9 mouse cellular contexts compared by ENCODE assay signal in the genomic region with DNA sequence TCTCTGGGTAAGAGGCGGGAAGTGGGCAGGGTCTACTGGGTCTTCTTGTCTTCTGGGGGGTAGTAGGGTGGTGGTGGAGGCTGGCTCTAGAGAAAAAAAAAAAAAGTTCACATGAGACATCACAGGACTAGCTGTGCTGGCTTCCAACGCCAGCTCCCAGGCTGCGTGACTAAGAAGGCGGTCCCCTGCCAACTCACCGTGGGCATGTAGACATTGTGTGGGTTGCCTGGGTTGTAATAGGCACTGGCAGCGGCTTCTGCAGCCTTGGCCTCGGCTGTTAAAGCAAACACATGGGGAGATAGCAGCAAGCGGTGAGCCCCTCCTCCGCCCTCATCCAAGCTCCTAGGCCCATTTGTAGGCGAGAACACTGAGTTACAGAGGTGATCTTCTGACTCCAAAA. TPM values are rescaled to one million over a fixed set of nuclear protein-coding genes. Genes with fewer than 3 reads are reported as not detected.
A peak's percentile ranks its signal among the peaks of the same experiment; 100 is the strongest.
DNase-seq lines count a peak whose midpoint lies in the region; ATAC-seq and TF ChIP-seq lines count a peak whose summit lies in the region.
"Had no signal": no experiment of that assay in that cellular context is flagged by ENCODE, and none has a peak within 500 bp of the region (broad histone marks: within the 10 kb centered on the region; RNA-seq: fewer than 3 reads in every experiment).

No protein-coding gene starts in this region.

- 0 out of 2 replicates have a peak overlapping the region, but pooled peaks have one; percentile 43 for H3K9ac ChIP-seq in hindbrain, embryonic 13.5 days
- H3K9ac ChIP-seq in hindbrain, embryonic 14.5 days = no peak overlapping the region
- H3K9ac ChIP-seq in liver, embryonic 14.5 days (replicated peaks) = no peak overlapping the region
- H3K9ac ChIP-seq: forebrain, embryonic 12.5 days had no signal

- no peak for ATAC-seq in hindbrain, embryonic 13.5 days (ENCODE audit: low FRiP score)
- ATAC-seq in hindbrain, embryonic 14.5 days (ENCODE audit: low FRiP score) = no peak
- no peak for ATAC-seq in liver, embryonic 14.5 days (ENCODE audit: insufficient read depth)

- no peak overlapping the region for H3K4me2 ChIP-seq in hindbrain, embryonic 13.5 days
- no peak overlapping the region for H3K4me2 ChIP-seq in hindbrain, embryonic 14.5 days (replicated peaks)
- no peak overlapping the region for H3K4me2 ChIP-seq in liver, embryonic 14.5 days (ENCODE audit: low read depth)
- H3K4me2 ChIP-seq: forebrain, embryonic 12.5 days had no signal

- no peak for DNase-seq in hindbrain, embryonic 14.5 days (ENCODE audit: low spot score)
- peak; percentile 63 for DNase-seq in adrenal gland, postnatal 25 days
- peak; percentile 83 to 84 for DNase-seq in frontal cortex, postnatal 36 days (ENCODE audit: low spot score in 2 of 2)
- DNase-seq in liver, embryonic 14.5 days (ENCODE audit: low read depth in 3 of 3, low spot score in 3 of 3) = no peak
- no peak for DNase-seq in thymus, postnatal 14 days
- no peak for DNase-seq in heart, postnatal 4 days
- no peak for DNase-seq in thymus, postnatal 0 days (ENCODE audit: low spot score)

- H3K4me3 ChIP-seq in hindbrain, embryonic 13.5 days = no peak overlapping the region
- H3K4me3 ChIP-seq in hindbrain, embryonic 14.5 days (replicated peaks; ENCODE audit: low read length) = no peak overlapping the region
- H3K4me3 ChIP-seq in liver, embryonic 14.5 days (ENCODE audit: insufficient read depth in 1 of 2, low read depth in 2 of 2, low read length in 2 of 2) = no peak overlapping the region
- H3K4me3 ChIP-seq: forebrain, embryonic 12.5 days had no signal

- no peaks in the 10 kb centered on the region for H3K9me3 ChIP-seq in hindbrain, embryonic 13.5 days
- no peaks in the 10 kb centered on the region for H3K9me3 ChIP-seq in hindbrain, embryonic 14.5 days (ENCODE audit: control insufficient read depth, low read length)
- no peaks in the 10 kb centered on the region for H3K9me3 ChIP-seq in liver, embryonic 14.5 days (ENCODE audit: control insufficient read depth, low read length)
- H3K9me3 ChIP-seq: forebrain, embryonic 12.5 days had no signal

- H3K4me1 ChIP-seq in hindbrain, embryonic 13.5 days (replicated peaks) = peaks cover 24% of the 10 kb centered on the region
- peaks cover 4% of the 10 kb centered on the region; the same call in 1 of the 2 replicates for H3K4me1 ChIP-seq in hindbrain, embryonic 14.5 days (replicated peaks; ENCODE audit: control insufficient read depth, insufficient read depth, low read length)
- peaks cover 43% of the 10 kb centered on the region in 2 experiments for H3K4me1 ChIP-seq in liver, embryonic 14.5 days (replicated peaks; ENCODE audit: control insufficient read depth in 2 of 2, insufficient read depth in 2 of 2, low read length in 1 of 2)

- TF ChIP-seq CTCF in liver, embryonic 14.5 days (IDR thresholded peaks at IDR 0.05; ENCODE audit: low read depth) = no peak

- no peak for TF ChIP-seq EP300 in liver, embryonic 14.5 days (IDR thresholded peaks at IDR 0.05; ENCODE audit: low read depth)

- no peak overlapping the region; the same call in 1 of the 2 replicates for H3K27ac ChIP-seq in hindbrain, embryonic 13.5 days
- H3K27ac ChIP-seq in hindbrain, embryonic 14.5 days = no peak overlapping the region
- peak overlapping the region; percentile 16; the same call in 1 of the 2 replicates for H3K27ac ChIP-seq in liver, embryonic 14.5 days

- no peaks in the 10 kb centered on the region for H3K27me3 ChIP-seq in hindbrain, embryonic 13.5 days
- no peaks in the 10 kb centered on the region for H3K27me3 ChIP-seq in hindbrain, embryonic 14.5 days (ENCODE audit: control insufficient read depth, insufficient read depth, low read length)
- H3K27me3 ChIP-seq in liver, embryonic 14.5 days (ENCODE audit: control insufficient read depth, insufficient read depth, low read length) = no peaks in the 10 kb centered on the region
- H3K27me3 ChIP-seq: forebrain, embryonic 12.5 days had no signal

- H3K36me3 ChIP-seq in hindbrain, embryonic 13.5 days = peaks cover 55% of the 10 kb centered on the region
- peaks cover 50% of the 10 kb centered on the region for H3K36me3 ChIP-seq in hindbrain, embryonic 14.5 days (replicated peaks; ENCODE audit: control insufficient read depth, insufficient read depth)
- peaks cover 50% of the 10 kb centered on the region for H3K36me3 ChIP-seq in liver, embryonic 14.5 days (replicated peaks; ENCODE audit: control insufficient read depth, insufficient read depth, low read depth)

- 78% methylated on average over 10 of the region's 10 CpGs for WGBS in hindbrain, embryonic 13.5 days
- WGBS in hindbrain, embryonic 14.5 days = 70% methylated on average over 10 of the region's 10 CpGs
- 58% methylated on average over 10 of the region's 10 CpGs for WGBS in liver, embryonic 14.5 days (ENCODE audit: insufficient replicate concordance)

RNA-seq across cellular contexts. Expression of gene Unc13d, which starts 1.8 kb away (rescaled TPM):
- 1.5 and 2.0 TPM in 2 replicates for polyA plus RNA-seq in hindbrain, embryonic 13.5 days (2015; fragmentation: Nextera tagmentation; extraction: Ambion mirVana)
- 0.75 and 0.83 TPM in 2 replicates for polyA plus RNA-seq in hindbrain, embryonic 14.5 days (2014; fragmentation: Nextera tagmentation; extraction: Ambion mirVana)
- 0.24 and 0.79 TPM in 2 replicates for total RNA-seq in adrenal gland, postnatal 25 days (2021)
- 18.7 and 19.6 TPM in 2 replicates for polyA plus RNA-seq in liver, embryonic 14.5 days (2012; rRNA removed)
- polyA plus RNA-seq in liver, embryonic 14.5 days (2014; fragmentation: Nextera tagmentation; extraction: Ambion mirVana) = 14.9 and 16.8 TPM in 2 replicates
- under 1 TPM; 0.88 to 0.95 TPM for total RNA-seq in heart, postnatal 4 days (2021)
- polyA plus RNA-seq in thymus, postnatal 0 days (2015; fragmentation: Nextera tagmentation; extraction: Ambion mirVana) = 32.4 and 34.7 TPM in 2 replicates

RNA-seq across cellular contexts. Expression of gene Wbp2, which starts 7.3 kb away (rescaled TPM):
- 129 and 133 TPM in 2 replicates for polyA plus RNA-seq in hindbrain, embryonic 13.5 days (2015; fragmentation: Nextera tagmentation; extraction: Ambion mirVana)
- 164 and 183 TPM in 2 replicates for polyA plus RNA-seq in hindbrain, embryonic 14.5 days (2014; fragmentation: Nextera tagmentation; extraction: Ambion mirVana)
- 189 and 195 TPM in 2 replicates for total RNA-seq in adrenal gland, postnatal 25 days (2021)
- 46.2 and 57.4 TPM in 2 replicates for polyA plus RNA-seq in liver, embryonic 14.5 days (2012; rRNA removed)
- polyA plus RNA-seq in liver, embryonic 14.5 days (2014; fragmentation: Nextera tagmentation; extraction: Ambion mirVana) = 74.5 and 87.6 TPM in 2 replicates
- total RNA-seq in heart, postnatal 4 days (2021) = 100 to 1,000 TPM; 107 TPM
- polyA plus RNA-seq in thymus, postnatal 0 days (2015; fragmentation: Nextera tagmentation; extraction: Ambion mirVana) = 75.1 and 97.4 TPM in 2 replicates

RNA-seq across cellular contexts. Expression of gene Trim47, which starts 47.5 kb away (rescaled TPM):
- polyA plus RNA-seq in hindbrain, embryonic 13.5 days (2015; fragmentation: Nextera tagmentation; extraction: Ambion mirVana) = 3.9 and 4.5 TPM in 2 replicates
- polyA plus RNA-seq in hindbrain, embryonic 14.5 days (2014; fragmentation: Nextera tagmentation; extraction: Ambion mirVana) = 9.4 and 10.6 TPM in 2 replicates
- total RNA-seq in adrenal gland, postnatal 25 days (2021) = 17.1 and 20.2 TPM in 2 replicates
- 1.8 and 2.0 TPM in 2 replicates for polyA plus RNA-seq in liver, embryonic 14.5 days (2012; rRNA removed)
- polyA plus RNA-seq in liver, embryonic 14.5 days (2014; fragmentation: Nextera tagmentation; extraction: Ambion mirVana) = 2.2 and 3.2 TPM in 2 replicates
- 10 to 100 TPM; 47.1 to 50.9 TPM for total RNA-seq in heart, postnatal 4 days (2021)
- 10.8 and 10.9 TPM in 2 replicates for polyA plus RNA-seq in thymus, postnatal 0 days (2015; fragmentation: Nextera tagmentation; extraction: Ambion mirVana)

RNA-seq across cellular contexts. Expression of gene Unk, which starts 49.4 kb away (rescaled TPM):
- polyA plus RNA-seq in hindbrain, embryonic 13.5 days (2015; fragmentation: Nextera tagmentation; extraction: Ambion mirVana) = 33.8 and 37.1 TPM in 2 replicates
- 25.6 and 29.3 TPM in 2 replicates for polyA plus RNA-seq in hindbrain, embryonic 14.5 days (2014; fragmentation: Nextera tagmentation; extraction: Ambion mirVana)
- total RNA-seq in adrenal gland, postnatal 25 days (2021) = 25.8 and 27.4 TPM in 2 replicates
- 10.4 and 12.1 TPM in 2 replicates for polyA plus RNA-seq in liver, embryonic 14.5 days (2012; rRNA removed)
- 6.4 and 7.9 TPM in 2 replicates for polyA plus RNA-seq in liver, embryonic 14.5 days (2014; fragmentation: Nextera tagmentation; extraction: Ambion mirVana)
- 10 to 100 TPM; 22.3 to 25.0 TPM for total RNA-seq in heart, postnatal 4 days (2021)
- polyA plus RNA-seq in thymus, postnatal 0 days (2015; fragmentation: Nextera tagmentation; extraction: Ambion mirVana) = 20.5 and 22.9 TPM in 2 replicates

RNA-seq across cellular contexts. Expression of gene Trim65, which starts 51.4 kb away (rescaled TPM):
- polyA plus RNA-seq in hindbrain, embryonic 13.5 days (2015; fragmentation: Nextera tagmentation; extraction: Ambion mirVana) = 1.9 and 2.3 TPM in 2 replicates
- polyA plus RNA-seq in hindbrain, embryonic 14.5 days (2014; fragmentation: Nextera tagmentation; extraction: Ambion mirVana) = 2.7 and 2.9 TPM in 2 replicates
- 12.2 and 12.9 TPM in 2 replicates for total RNA-seq in adrenal gland, postnatal 25 days (2021)
- polyA plus RNA-seq in liver, embryonic 14.5 days (2012; rRNA removed) = 1.4 and 1.5 TPM in 2 replicates
- 0.83 and 0.97 TPM in 2 replicates for polyA plus RNA-seq in liver, embryonic 14.5 days (2014; fragmentation: Nextera tagmentation; extraction: Ambion mirVana)
- total RNA-seq in heart, postnatal 4 days (2021) = 1 to 10 TPM; 4.3 to 4.8 TPM
- polyA plus RNA-seq in thymus, postnatal 0 days (2015; fragmentation: Nextera tagmentation; extraction: Ambion mirVana) = 2.6 and 3.1 TPM in 2 replicates

Comparison
In these comparisons a context has a peak if more than half of its experiments do, and no peak if none do; other contexts are left out.
1. DNase-seq: peak in adrenal gland, postnatal 25 days (single experiment) and frontal cortex, postnatal 36 days (2 of 2); none in hindbrain, embryonic 14.5 days (single experiment), liver, embryonic 14.5 days (0 of 3), thymus, postnatal 14 days (single experiment), heart, postnatal 4 days (single experiment) and thymus, postnatal 0 days (single experiment).